In the genomic region with DNA sequence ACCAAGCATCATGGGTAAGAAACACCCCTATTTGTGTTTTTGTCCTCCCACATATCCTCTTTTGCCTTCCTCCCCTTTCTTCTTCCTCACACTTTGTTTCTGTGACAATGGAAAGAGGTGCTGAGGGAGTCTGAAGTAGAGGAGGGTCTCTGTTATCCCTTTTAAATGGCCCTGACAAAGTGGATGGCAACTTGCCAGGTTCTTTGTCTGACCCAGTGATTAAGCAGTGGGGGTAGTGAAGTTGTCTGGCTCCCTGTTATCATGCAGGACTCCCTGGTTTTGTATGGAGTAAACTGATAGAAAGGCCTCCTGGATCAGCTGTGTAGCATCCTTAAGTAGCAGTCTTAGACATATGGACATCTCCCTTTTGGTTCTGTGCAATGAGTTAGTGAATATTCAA, we compare ENCODE assay signal across 24 mouse cellular contexts. TPM values are rescaled to one million over a fixed set of nuclear protein-coding genes. Genes with fewer than 3 reads are reported as not detected.
A peak's percentile ranks its signal among the peaks of the same experiment; 100 is the strongest.
DNase-seq lines count a peak whose midpoint lies in the region; ATAC-seq and TF ChIP-seq lines count a peak whose summit lies in the region.
"Had no signal": no experiment of that assay in that cellular context is flagged by ENCODE, and none has a peak within 500 bp of the region (broad histone marks: within the 10 kb centered on the region; RNA-seq: fewer than 3 reads in every experiment).

No protein-coding gene starts in this region.

- no peak for TF ChIP-seq CTCF in forebrain, postnatal 0 days (IDR thresholded peaks at IDR 0.05; ENCODE audit: low read depth)

- no peaks in the 10 kb centered on the region for H3K36me3 ChIP-seq in forebrain, embryonic 12.5 days (replicated peaks)
- H3K36me3 ChIP-seq in forebrain, postnatal 0 days (ENCODE audit: insufficient read depth), result no peaks in the 10 kb centered on the region
- H3K36me3 ChIP-seq in midbrain, embryonic 14.5 days (ENCODE audit: control insufficient read depth, insufficient read depth, low read length), result no peaks in the 10 kb centered on the region
- no peaks in the 10 kb centered on the region for H3K36me3 ChIP-seq in midbrain, embryonic 13.5 days
- H3K36me3 ChIP-seq in embryonic facial prominence, embryonic 14.5 days (ENCODE audit: control insufficient read depth, insufficient read depth, low read length), result no peaks in the 10 kb centered on the region
- H3K36me3 ChIP-seq in hindbrain, embryonic 14.5 days (replicated peaks; ENCODE audit: control insufficient read depth, insufficient read depth), result no peaks in the 10 kb centered on the region
- H3K36me3 ChIP-seq: heart, embryonic 12.5 days; hindbrain, embryonic 15.5 days had no signal

- H3K4me3 ChIP-seq in forebrain, embryonic 12.5 days (replicated peaks), result no peak overlapping the region
- no peak overlapping the region for H3K4me3 ChIP-seq in forebrain, postnatal 0 days (ENCODE audit: low read depth, low read length)
- no peak overlapping the region for H3K4me3 ChIP-seq in midbrain, embryonic 14.5 days (replicated peaks; ENCODE audit: low read depth, low read length)
- H3K4me3 ChIP-seq in midbrain, embryonic 13.5 days (replicated peaks), result no peak overlapping the region
- no peak overlapping the region for H3K4me3 ChIP-seq in embryonic facial prominence, embryonic 14.5 days (ENCODE audit: low read depth, low read length)
- H3K4me3 ChIP-seq in hindbrain, embryonic 14.5 days (replicated peaks; ENCODE audit: low read length), result no peak overlapping the region
- H3K4me3 ChIP-seq: heart, embryonic 12.5 days; hindbrain, embryonic 15.5 days; layer of hippocampus, adult 2 months had no signal

- H3K4me1 ChIP-seq in forebrain, embryonic 12.5 days, result peaks cover 5% of the 10 kb centered on the region
- H3K4me1 ChIP-seq in forebrain, postnatal 0 days (ENCODE audit: insufficient read depth), result no peaks in the 10 kb centered on the region
- H3K4me1 ChIP-seq in midbrain, embryonic 14.5 days (ENCODE audit: control insufficient read depth, insufficient read depth, low read length), result no peaks in the 10 kb centered on the region
- H3K4me1 ChIP-seq in midbrain, embryonic 13.5 days (replicated peaks), result peaks cover 5% of the 10 kb centered on the region; the same call in 1 of the 2 replicates
- H3K4me1 ChIP-seq in embryonic facial prominence, embryonic 14.5 days (ENCODE audit: control insufficient read depth, insufficient read depth, low read length), result no peaks in the 10 kb centered on the region
- H3K4me1 ChIP-seq in hindbrain, embryonic 14.5 days (replicated peaks; ENCODE audit: control insufficient read depth, insufficient read depth, low read length), result no peaks in the 10 kb centered on the region
- H3K4me1 ChIP-seq: hindbrain, embryonic 15.5 days had no signal

- no peak overlapping the region for H3K4me2 ChIP-seq in forebrain, embryonic 12.5 days
- H3K4me2 ChIP-seq in forebrain, postnatal 0 days (ENCODE audit: low read depth), result no peak overlapping the region
- no peak overlapping the region for H3K4me2 ChIP-seq in midbrain, embryonic 14.5 days (ENCODE audit: low read length)
- H3K4me2 ChIP-seq in midbrain, embryonic 13.5 days (replicated peaks), result no peak overlapping the region
- no peak overlapping the region for H3K4me2 ChIP-seq in embryonic facial prominence, embryonic 14.5 days (ENCODE audit: low read depth, low read length)
- no peak overlapping the region for H3K4me2 ChIP-seq in hindbrain, embryonic 14.5 days (replicated peaks)
- H3K4me2 ChIP-seq: heart, embryonic 12.5 days; hindbrain, embryonic 15.5 days had no signal

- H3K9me3 ChIP-seq in forebrain, embryonic 12.5 days, result no peaks in the 10 kb centered on the region
- H3K9me3 ChIP-seq in forebrain, postnatal 0 days (ENCODE audit: low read length), result no peaks in the 10 kb centered on the region
- H3K9me3 ChIP-seq in midbrain, embryonic 14.5 days (ENCODE audit: control insufficient read depth, low read length), result no peaks in the 10 kb centered on the region
- H3K9me3 ChIP-seq in midbrain, embryonic 13.5 days, result no peaks in the 10 kb centered on the region
- no peaks in the 10 kb centered on the region for H3K9me3 ChIP-seq in embryonic facial prominence, embryonic 14.5 days (ENCODE audit: control insufficient read depth, low read length)
- H3K9me3 ChIP-seq in hindbrain, embryonic 14.5 days (ENCODE audit: control insufficient read depth, low read length), result no peaks in the 10 kb centered on the region
- H3K9me3 ChIP-seq: heart, embryonic 12.5 days; hindbrain, embryonic 15.5 days had no signal

- no peaks in the 10 kb centered on the region for H3K27me3 ChIP-seq in forebrain, embryonic 12.5 days
- H3K27me3 ChIP-seq in forebrain, postnatal 0 days (ENCODE audit: insufficient read depth, low read length), result no peaks in the 10 kb centered on the region
- H3K27me3 ChIP-seq in midbrain, embryonic 14.5 days (ENCODE audit: control insufficient read depth, insufficient read depth, low read length), result no peaks in the 10 kb centered on the region
- no peaks in the 10 kb centered on the region for H3K27me3 ChIP-seq in midbrain, embryonic 13.5 days
- no peaks in the 10 kb centered on the region for H3K27me3 ChIP-seq in embryonic facial prominence, embryonic 14.5 days (replicated peaks; ENCODE audit: control insufficient read depth, insufficient read depth, low read length)
- no peaks in the 10 kb centered on the region for H3K27me3 ChIP-seq in hindbrain, embryonic 14.5 days (ENCODE audit: control insufficient read depth, insufficient read depth, low read length)
- H3K27me3 ChIP-seq: heart, embryonic 12.5 days; hindbrain, embryonic 15.5 days had no signal

- peak; percentile 41; the same call in 1 of the 2 replicates for ATAC-seq in forebrain, embryonic 12.5 days (ENCODE audit: low FRiP score)
- no peak for ATAC-seq in forebrain, postnatal 0 days
- peak; percentile 55 for ATAC-seq in midbrain, embryonic 14.5 days (ENCODE audit: low FRiP score, low TSS enrichment)
- no peak; the same call in 1 of the 2 replicates for ATAC-seq in midbrain, embryonic 13.5 days
- ATAC-seq in embryonic facial prominence, embryonic 14.5 days (ENCODE audit: low read depth), result no peak
- ATAC-seq in hindbrain, embryonic 14.5 days (ENCODE audit: low FRiP score), result 0 out of 2 replicates have a peak, but pooled peaks have one; percentile 31
- ATAC-seq: intestine, embryonic 16.5 days had no signal

- no peak overlapping the region for H3K27ac ChIP-seq in forebrain, embryonic 12.5 days
- H3K27ac ChIP-seq in forebrain, postnatal 0 days (ENCODE audit: low read depth, low read length), result no peak overlapping the region
- H3K27ac ChIP-seq in midbrain, embryonic 14.5 days (replicated peaks; ENCODE audit: low read depth, low read length), result no peak overlapping the region
- no peak overlapping the region for H3K27ac ChIP-seq in midbrain, embryonic 13.5 days
- no peak overlapping the region for H3K27ac ChIP-seq in embryonic facial prominence, embryonic 14.5 days (replicated peaks; ENCODE audit: low read depth, low read length)
- H3K27ac ChIP-seq in hindbrain, embryonic 14.5 days, result no peak overlapping the region
- H3K27ac ChIP-seq: hindbrain, embryonic 15.5 days; layer of hippocampus, adult 2 months had no signal

- no peak overlapping the region for H3K9ac ChIP-seq in forebrain, embryonic 12.5 days
- H3K9ac ChIP-seq in forebrain, postnatal 0 days, result no peak overlapping the region
- no peak overlapping the region for H3K9ac ChIP-seq in midbrain, embryonic 14.5 days (replicated peaks; ENCODE audit: low read length)
- H3K9ac ChIP-seq in midbrain, embryonic 13.5 days (replicated peaks), result no peak overlapping the region
- no peak overlapping the region for H3K9ac ChIP-seq in embryonic facial prominence, embryonic 14.5 days (ENCODE audit: low read depth, low read length)
- H3K9ac ChIP-seq in hindbrain, embryonic 14.5 days, result no peak overlapping the region
- H3K9ac ChIP-seq: heart, embryonic 12.5 days; hindbrain, embryonic 15.5 days had no signal

- DNase-seq in forebrain, postnatal 0 days, result no peak
- peak; percentile 57 for DNase-seq in midbrain, embryonic 14.5 days
- DNase-seq in embryonic facial prominence, embryonic 14.5 days (ENCODE audit: low spot score), result peak; percentile 10
- DNase-seq in hindbrain, embryonic 14.5 days (ENCODE audit: low spot score), result no peak
- no peak for DNase-seq in adipocyte (ENCODE audit: low spot score)
- DNase-seq: adrenal gland, adult 2 months; cerebellum, adult 18-20 months; cerebellum, postnatal 36 days; embryo, embryonic 11 days; gastrocnemius, postnatal 14 days; heart, adult 11 months; heart, postnatal 10 days; kidney, postnatal 25 days; lung, postnatal 4 days; thymus, postnatal 14 days had no signal

RNA-seq across cellular contexts. Expression of a gene that starts 19.1 kb away (rescaled TPM):
- polyA plus RNA-seq in forebrain, embryonic 12.5 days (2016; fragmentation: Nextera tagmentation; extraction: Ambion mirVana), result 29.6 and 35.9 TPM in 2 replicates
- total RNA-seq in forebrain, postnatal 0 days (2014; rRNA removed), result 107 and 110 TPM in 2 replicates
- polyA plus RNA-seq in forebrain, postnatal 0 days (2015; fragmentation: Nextera tagmentation; extraction: Ambion mirVana), result 26.0 and 37.8 TPM in 2 replicates
- 35.6 and 43.0 TPM in 2 replicates for polyA plus RNA-seq in midbrain, embryonic 14.5 days (2014; fragmentation: Nextera tagmentation; extraction: Ambion mirVana)
- polyA plus RNA-seq in midbrain, embryonic 13.5 days (2015; fragmentation: Nextera tagmentation; extraction: Ambion mirVana), result 33.0 and 36.3 TPM in 2 replicates
- 4.3 and 4.5 TPM in 2 replicates for polyA plus RNA-seq in embryonic facial prominence, embryonic 14.5 days (2014; fragmentation: Nextera tagmentation; extraction: Ambion mirVana)
- polyA plus RNA-seq in hindbrain, embryonic 14.5 days (2014; fragmentation: Nextera tagmentation; extraction: Ambion mirVana), result 30.5 and 35.1 TPM in 2 replicates
- total RNA-seq: liver, adult 2 months; megakaryocyte-erythroid progenitor cell, adult 5-6 weeks; neutrophil, adult 5-6 weeks had no signal
- polyA plus RNA-seq: liver, adult 2 months had no signal

Comparison
In these comparisons a context has a peak if more than half of its experiments do, and no peak if none do; other contexts are left out.
1. ATAC-seq: peak in forebrain, embryonic 12.5 days (single experiment), midbrain, embryonic 14.5 days (single experiment) and hindbrain, embryonic 14.5 days (single experiment); none in forebrain, postnatal 0 days (single experiment), midbrain, embryonic 13.5 days (single experiment) and embryonic facial prominence, embryonic 14.5 days (single experiment).
2. DNase-seq: peak in midbrain, embryonic 14.5 days (single experiment) and embryonic facial prominence, embryonic 14.5 days (single experiment); none in forebrain, postnatal 0 days (single experiment), hindbrain, embryonic 14.5 days (single experiment) and adipocyte (single experiment).